19 mouse cellular contexts compared by ENCODE assay signal in the genomic region with DNA sequence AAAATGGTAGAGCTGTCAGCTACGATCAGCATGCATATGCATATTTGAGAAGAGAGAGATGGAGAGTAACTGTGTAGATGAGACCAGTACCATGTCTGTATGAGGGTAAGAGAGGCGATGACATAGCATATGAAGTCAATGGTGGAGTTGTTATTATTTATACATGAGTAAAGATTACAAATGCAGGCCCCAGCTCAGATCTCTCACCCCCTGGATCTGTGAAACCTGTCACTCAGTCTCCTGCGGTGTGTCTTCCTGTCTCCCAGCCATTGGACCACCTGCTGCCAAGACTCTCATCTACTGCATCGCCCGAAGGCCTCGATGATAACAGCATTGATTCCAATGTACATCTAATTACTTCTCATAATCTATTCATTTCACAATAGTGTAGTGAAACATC.
DNase-seq lines count a peak whose midpoint lies in the region; ATAC-seq and TF ChIP-seq lines count a peak whose summit lies in the region.
"Had no signal": no experiment of that assay in that cellular context is flagged by ENCODE, and none has a peak within 500 bp of the region (broad histone marks: within the 10 kb centered on the region; RNA-seq: fewer than 3 reads in every experiment).

No protein-coding gene starts in this region.

- H3K27me3 ChIP-seq in lung, embryonic 16.5 days (ENCODE audit: control insufficient read depth, insufficient read depth, low read depth, low read length), result no peaks in the 10 kb centered on the region
- H3K27me3 ChIP-seq in midbrain, postnatal 0 days (ENCODE audit: insufficient read depth, low read length), result no peaks in the 10 kb centered on the region
- H3K27me3 ChIP-seq in heart, embryonic 11.5 days (ENCODE audit: control insufficient read depth, insufficient read depth, low read length), result no peaks in the 10 kb centered on the region
- H3K27me3 ChIP-seq: neural tube, embryonic 12.5 days had no signal

- peak; percentile 43; the same call in 1 of the 2 replicates for ATAC-seq in lung, embryonic 16.5 days (ENCODE audit: low read depth)
- ATAC-seq in midbrain, postnatal 0 days (ENCODE audit: low FRiP score), result no peak
- no peak for ATAC-seq in heart, embryonic 11.5 days (replicated peaks; ENCODE audit: insufficient number of reproducible peaks, low FRiP score, low TSS enrichment)
- ATAC-seq: Patski had no signal

- 75% methylated on average over 6 of the region's 6 CpGs for WGBS in lung, embryonic 16.5 days
- WGBS in midbrain, postnatal 0 days, result 60% methylated on average over 6 of the region's 6 CpGs
- 85% methylated on average over 6 of the region's 6 CpGs for WGBS in heart, embryonic 11.5 days (ENCODE audit: insufficient replicate concordance)

- H3K4me2 ChIP-seq in lung, embryonic 16.5 days (ENCODE audit: low read depth, low read length), result no peak overlapping the region
- H3K4me2 ChIP-seq in midbrain, postnatal 0 days (ENCODE audit: low read depth, low read length, poor library complexity, severe bottlenecking), result no peak overlapping the region
- no peak overlapping the region for H3K4me2 ChIP-seq in heart, embryonic 11.5 days
- H3K4me2 ChIP-seq: neural tube, embryonic 12.5 days had no signal

- no peak for DNase-seq in lung, postnatal 4 days
- peak; percentile 30 to 36 for DNase-seq in cerebellum, adult 18-20 months
- DNase-seq in cerebellum, postnatal 36 days, result peak; percentile 21 to 35
- peak; percentile 2 for DNase-seq in midbrain, postnatal 0 days (ENCODE audit: low spot score)
- DNase-seq in frontal cortex, adult 2 months (ENCODE audit: extremely low spot score in 1 of 2, low spot score in 1 of 2), result no peak
- no peak for DNase-seq in adrenal gland, adult 8-10 months
- DNase-seq: forebrain, postnatal 0 days; heart, adult 2 months; kidney, adult 9 months; kidney, postnatal 4 days; lung, adult 18-20 months; lung, postnatal 36 days; retina, postnatal 1 day; thymus, postnatal 4 days had no signal

- no peaks in the 10 kb centered on the region for H3K9me3 ChIP-seq in lung, embryonic 16.5 days (ENCODE audit: control insufficient read depth, low read length)
- H3K9me3 ChIP-seq in midbrain, postnatal 0 days (ENCODE audit: low read length), result no peaks in the 10 kb centered on the region
- no peaks in the 10 kb centered on the region for H3K9me3 ChIP-seq in heart, embryonic 11.5 days (replicated peaks; ENCODE audit: control insufficient read depth, low read length)
- H3K9me3 ChIP-seq: neural tube, embryonic 12.5 days had no signal

- H3K36me3 ChIP-seq in lung, embryonic 16.5 days (ENCODE audit: control insufficient read depth, insufficient read depth, low read length), result no peaks in the 10 kb centered on the region
- no peaks in the 10 kb centered on the region for H3K36me3 ChIP-seq in midbrain, postnatal 0 days (ENCODE audit: insufficient read depth, low read length)
- H3K36me3 ChIP-seq in heart, embryonic 11.5 days (ENCODE audit: control insufficient read depth, insufficient read depth, low read length), result no peaks in the 10 kb centered on the region
- H3K36me3 ChIP-seq: neural tube, embryonic 12.5 days had no signal

- TF ChIP-seq CTCF in midbrain, postnatal 0 days (IDR thresholded peaks at IDR 0.05), result no peak

- no peak overlapping the region for H3K4me3 ChIP-seq in lung, embryonic 16.5 days (ENCODE audit: low read length)
- H3K4me3 ChIP-seq in midbrain, postnatal 0 days (ENCODE audit: low read depth, low read length), result no peak overlapping the region
- H3K4me3 ChIP-seq in heart, embryonic 11.5 days (ENCODE audit: low read depth, low read length), result no peak overlapping the region
- H3K4me3 ChIP-seq: erythroblast, embryonic 14.5 days; heart, adult 2 months; neural tube, embryonic 12.5 days had no signal

- H3K27ac ChIP-seq in lung, embryonic 16.5 days (ENCODE audit: low read length), result no peak overlapping the region
- H3K27ac ChIP-seq in midbrain, postnatal 0 days (ENCODE audit: low read depth, low read length), result no peak overlapping the region
- no peak overlapping the region for H3K27ac ChIP-seq in heart, embryonic 11.5 days (ENCODE audit: low read depth, low read length)
- H3K27ac ChIP-seq: heart, adult 2 months; neural tube, embryonic 12.5 days had no signal

- H3K4me1 ChIP-seq in lung, embryonic 16.5 days (replicated peaks; ENCODE audit: control insufficient read depth, insufficient read depth, low read length), result no peaks in the 10 kb centered on the region
- H3K4me1 ChIP-seq in midbrain, postnatal 0 days (ENCODE audit: insufficient read depth, low read length), result 0 out of 2 replicates have a peak, but pooled peaks cover 4% of the 10 kb centered on the region
- no peaks in the 10 kb centered on the region for H3K4me1 ChIP-seq in heart, embryonic 11.5 days (ENCODE audit: control insufficient read depth, insufficient read depth, low read length)
- H3K4me1 ChIP-seq: neural tube, embryonic 12.5 days had no signal

- H3K9ac ChIP-seq in lung, embryonic 16.5 days (ENCODE audit: low read length), result no peak overlapping the region
- H3K9ac ChIP-seq in midbrain, postnatal 0 days (replicated peaks; ENCODE audit: low read length, poor library complexity, severe bottlenecking), result no peak overlapping the region
- H3K9ac ChIP-seq in heart, embryonic 11.5 days (ENCODE audit: low read depth, low read length), result no peak overlapping the region
- H3K9ac ChIP-seq: forebrain, postnatal 0 days; neural tube, embryonic 12.5 days had no signal

Comparison
In these comparisons a context has a peak if more than half of its experiments do, and no peak if none do; other contexts are left out.
1. DNase-seq: peak in cerebellum, adult 18-20 months (2 of 2), cerebellum, postnatal 36 days (2 of 2) and midbrain, postnatal 0 days (single experiment); none in lung, postnatal 4 days (0 of 2), frontal cortex, adult 2 months (0 of 2) and adrenal gland, adult 8-10 months (single experiment).